Mouse (Mus musculus): Measurements from ENCODE around the gene Lmf2. TPM values are rescaled to one million over a fixed set of nuclear protein-coding genes. Genes with fewer than 3 reads are reported as not detected.

Gene Lmf2
- total RNA-seq, 2 experiments from 2014 or later, result 8.3 to 21.3 TPM

DNA sequence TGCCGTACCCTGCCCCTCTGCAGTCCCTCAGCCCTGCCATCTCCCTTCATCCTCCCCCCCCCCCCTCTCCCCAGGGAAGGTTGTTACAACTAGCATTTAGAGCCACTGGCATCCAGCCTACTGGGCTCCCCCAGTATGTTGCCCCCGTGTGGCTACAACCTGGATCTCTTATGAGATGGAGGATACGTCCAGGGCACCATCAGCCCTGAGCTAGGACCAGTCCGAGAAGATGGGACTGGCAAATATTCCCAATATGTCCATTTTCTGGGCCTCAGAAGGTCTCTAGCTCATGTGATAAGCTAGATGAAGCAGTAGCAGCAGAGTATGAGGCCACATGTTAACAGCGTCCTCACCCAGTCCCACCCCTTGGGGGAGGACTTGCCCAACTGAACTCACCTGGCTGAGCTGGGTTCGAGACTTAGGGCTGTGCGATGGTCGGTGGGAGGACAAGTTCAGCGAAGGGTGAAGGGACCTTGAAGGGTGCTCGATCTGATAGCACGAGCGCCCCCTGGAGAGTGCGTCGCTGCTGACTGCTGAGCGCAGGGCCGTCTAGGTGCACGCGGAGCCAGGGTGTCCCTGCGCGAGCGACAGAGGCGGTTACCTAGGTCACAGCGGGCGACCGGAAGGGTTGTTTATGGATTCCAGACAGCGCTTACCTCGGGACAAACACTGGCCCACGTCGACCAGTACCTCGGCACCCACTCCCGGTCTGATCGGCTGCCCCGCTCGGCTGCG is 17.7 kb upstream of the Lmf2 start:
- peak; percentile 84 for ATAC-seq (replicated peaks; ENCODE audit: low FRiP score, poor library complexity, severe bottlenecking)

- ATAC-seq (replicated peaks; ENCODE audit: low FRiP score, poor library complexity, severe bottlenecking), result no peak
Measured at GRCm38 (mm10) chr15:89372536-89372935, 17.1 kb upstream of the Lmf2 start.

DNA sequence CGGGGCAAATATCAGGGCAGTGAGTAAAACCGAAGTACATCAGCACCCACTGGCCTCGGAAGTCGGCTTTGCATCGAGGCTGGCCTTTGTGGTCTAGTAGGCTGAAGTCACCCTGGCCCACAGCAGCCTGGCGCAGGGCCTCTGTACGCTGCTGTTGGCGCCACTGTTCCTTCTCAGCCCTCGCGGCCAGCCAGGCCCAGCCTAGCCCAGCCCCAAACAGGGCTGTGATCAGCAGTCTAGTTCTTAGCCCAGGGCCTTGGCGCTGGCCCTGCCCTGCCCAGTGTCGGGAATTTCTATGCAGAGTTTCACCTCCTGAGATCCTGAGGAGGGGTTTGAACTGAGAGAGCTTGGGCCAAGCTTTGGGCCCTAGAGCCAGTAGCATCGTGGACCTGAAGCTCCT is 16.6 kb upstream of the Lmf2 start:
- no peak for ATAC-seq (replicated peaks; ENCODE audit: low FRiP score, poor library complexity, severe bottlenecking)

DNA sequence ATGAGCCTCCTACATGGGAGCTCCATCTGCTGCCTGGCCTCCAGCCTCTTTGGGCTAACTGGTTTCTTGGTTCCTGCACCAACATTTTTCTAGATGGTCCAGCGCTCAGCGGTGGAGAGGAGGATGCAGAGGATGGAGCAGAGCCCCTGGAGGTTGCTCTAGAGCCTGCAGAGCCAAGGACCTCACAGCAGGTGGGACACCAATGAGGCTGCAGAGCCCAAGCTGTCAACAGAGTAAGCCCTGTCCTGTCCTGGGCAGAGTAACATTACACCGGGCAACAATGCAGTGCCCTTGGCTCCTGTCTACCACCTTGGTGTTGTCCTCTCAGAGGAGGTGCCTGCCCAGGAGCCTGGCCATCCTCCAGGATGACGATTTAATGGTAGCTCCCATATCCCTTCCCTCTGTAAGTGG is 9.7 kb upstream of the Lmf2 start:
- ATAC-seq (replicated peaks; ENCODE audit: low FRiP score, poor library complexity, severe bottlenecking), result no peak

GRCm38 (mm10) chr15:89363051-89363450 is 7.6 kb upstream of the Lmf2 start:
- no peak for ATAC-seq (replicated peaks; ENCODE audit: low FRiP score, poor library complexity, severe bottlenecking)

DNA sequence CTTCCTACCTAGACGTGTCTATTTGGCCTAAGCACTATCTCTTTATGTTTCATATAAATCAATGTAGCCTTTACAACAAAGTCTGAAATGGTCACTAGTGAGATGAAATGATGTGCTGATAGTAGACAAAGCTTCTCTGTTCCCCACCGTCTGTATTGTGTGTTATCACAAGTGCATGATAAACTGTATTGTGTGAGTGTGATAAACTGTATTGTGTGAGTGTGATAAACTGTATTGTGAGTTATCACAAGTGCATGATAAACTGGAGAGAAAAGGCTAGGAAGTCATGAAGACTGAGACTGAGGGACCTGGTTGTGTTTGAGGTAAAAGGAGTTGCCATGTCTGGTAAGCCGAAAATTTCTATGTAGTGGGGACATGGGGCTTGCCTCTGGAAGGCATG is 3.3 kb upstream of the Lmf2 start:
- no peak for ATAC-seq (replicated peaks; ENCODE audit: low FRiP score, poor library complexity, severe bottlenecking)

- peak; percentile 48 for ATAC-seq (replicated peaks; ENCODE audit: low FRiP score, poor library complexity, severe bottlenecking)
Measured at GRCm38 (mm10) chr15:89356372-89356771, 913 bp upstream of the Lmf2 start.

DNA sequence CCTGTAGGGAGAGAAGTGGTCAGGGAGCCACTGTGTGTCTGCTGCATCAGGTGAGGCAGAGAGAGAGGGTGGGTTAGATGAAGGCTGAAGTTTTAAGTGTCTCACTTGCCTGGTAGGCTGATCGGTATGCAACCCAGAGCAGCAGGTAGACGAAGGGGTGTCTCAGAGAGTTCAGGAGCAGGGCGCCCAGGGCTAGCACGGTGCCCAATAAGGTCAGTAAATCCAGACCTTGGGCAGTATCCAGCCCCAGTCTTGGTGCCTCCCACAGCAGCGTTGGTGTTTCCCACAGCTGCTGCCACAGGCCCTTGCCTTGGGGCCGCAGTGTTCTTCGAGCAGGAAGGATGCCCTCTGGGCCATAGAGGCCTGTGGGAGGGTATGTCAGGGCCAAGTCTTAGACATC is 1.0 kb downstream of the Lmf2 start:
- ATAC-seq (replicated peaks; ENCODE audit: low FRiP score, poor library complexity, severe bottlenecking), result 0 out of 2 replicates have a peak, but pooled peaks have one; percentile 0

GRCm38 (mm10) chr15:89353837-89354236 is 1.6 kb downstream of the Lmf2 start:
- no peak for ATAC-seq (replicated peaks; ENCODE audit: low FRiP score, poor library complexity, severe bottlenecking)

DNA sequence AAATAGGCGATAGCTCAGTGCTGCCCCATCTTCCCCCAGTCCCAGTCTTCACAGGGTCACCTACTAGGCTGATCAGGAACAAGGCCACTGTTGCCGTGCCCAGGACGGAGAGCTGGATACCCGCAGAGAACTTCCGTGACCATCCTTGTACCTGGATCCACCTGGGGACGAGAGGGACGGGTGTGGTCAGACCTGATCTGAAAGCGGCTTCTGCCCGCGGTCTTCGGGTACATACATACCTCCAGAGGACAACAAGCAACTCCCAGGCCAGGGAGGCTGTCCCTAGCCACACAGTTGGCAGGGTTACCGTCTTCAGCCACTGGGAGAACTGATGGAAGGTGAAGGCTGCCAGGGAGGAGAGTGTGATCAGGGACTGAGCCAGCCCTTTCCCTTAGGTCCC is 2.7 kb downstream of the Lmf2 start:
- no peak for ATAC-seq (replicated peaks; ENCODE audit: low FRiP score, poor library complexity, severe bottlenecking)

- ATAC-seq (replicated peaks; ENCODE audit: low FRiP score, poor library complexity, severe bottlenecking), result no peak
Measured at GRCm38 (mm10) chr15:89352054-89352453, 3.4 kb downstream of the Lmf2 start.

- no peak for ATAC-seq (replicated peaks; ENCODE audit: low FRiP score, poor library complexity, severe bottlenecking)
Measured at GRCm38 (mm10) chr15:89351302-89351701, 4.2 kb downstream of the Lmf2 start.

DNA sequence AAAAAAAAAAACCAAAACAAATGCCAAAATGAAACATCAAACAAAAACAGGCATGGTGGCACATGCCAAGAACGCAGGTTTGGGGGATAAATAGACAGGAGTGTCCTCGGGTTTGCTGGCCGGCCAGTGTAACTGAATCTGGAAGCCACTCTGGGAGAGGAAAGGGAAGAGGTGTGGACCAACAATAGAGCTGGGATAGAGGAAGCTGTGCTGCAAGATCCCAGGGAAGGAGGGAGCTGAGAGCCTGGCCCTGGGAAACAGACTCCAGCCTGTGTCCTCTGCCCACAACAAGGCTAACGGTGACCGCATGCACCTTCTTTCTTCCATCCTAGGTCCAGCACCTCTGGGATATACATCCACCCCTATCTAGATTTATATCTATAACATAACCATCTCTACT is 5.0 kb downstream of the Lmf2 start:
- ATAC-seq (replicated peaks; ENCODE audit: low FRiP score, poor library complexity, severe bottlenecking), result no peak

GRCm38 (mm10) chr15:89343325-89343724 is 12.1 kb downstream of the Lmf2 start:
- ATAC-seq (replicated peaks; ENCODE audit: low FRiP score, poor library complexity, severe bottlenecking), result no peak

GRCm38 (mm10) chr15:89341678-89342077 is 13.8 kb downstream of the Lmf2 start:
- no peak for ATAC-seq (replicated peaks; ENCODE audit: low FRiP score, poor library complexity, severe bottlenecking)

DNA sequence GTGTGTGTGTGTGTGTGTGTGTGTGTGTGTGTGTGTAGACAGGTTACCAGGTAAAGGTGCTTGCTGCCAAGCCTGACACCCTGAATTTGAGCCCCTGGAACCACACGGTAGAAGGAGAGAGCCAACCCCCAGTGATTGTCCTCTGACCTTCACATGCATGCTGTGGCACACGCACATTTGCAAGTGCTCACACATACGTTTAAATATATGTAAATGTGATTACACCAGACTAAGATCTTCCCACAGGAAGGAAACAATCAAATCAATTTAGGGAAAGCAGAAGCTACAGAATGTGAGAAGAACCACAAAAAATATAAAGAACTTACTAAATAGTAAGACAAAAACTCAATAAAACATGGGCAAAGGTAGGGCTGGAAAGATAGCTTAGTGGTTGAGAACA is 15.3 kb downstream of the Lmf2 start:
- no peak for ATAC-seq (replicated peaks; ENCODE audit: low FRiP score, poor library complexity, severe bottlenecking)

- no peak for ATAC-seq (replicated peaks; ENCODE audit: low FRiP score, poor library complexity, severe bottlenecking)
Measured at GRCm38 (mm10) chr15:89339696-89340095, 15.8 kb downstream of the Lmf2 start.

DNA sequence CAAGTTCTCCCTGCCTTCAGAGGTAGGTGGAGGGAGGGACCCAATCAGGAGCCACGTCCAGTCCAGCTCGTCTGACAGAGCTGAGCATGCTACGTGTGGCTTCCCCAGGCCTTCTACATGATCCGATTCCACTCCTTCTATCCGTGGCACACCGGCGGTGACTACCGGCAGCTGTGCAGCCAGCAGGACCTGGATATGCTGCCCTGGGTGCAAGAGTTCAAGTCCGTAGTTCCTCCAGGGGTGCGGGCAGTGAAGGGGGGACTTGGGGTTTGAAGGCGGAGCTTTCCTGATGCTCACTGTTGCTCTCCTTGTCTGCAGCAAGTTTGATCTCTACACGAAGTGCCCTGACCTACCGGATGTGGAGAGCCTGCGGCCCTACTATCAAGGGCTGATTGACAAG is 19.0 kb downstream of the Lmf2 start:
- no peak for ATAC-seq (replicated peaks; ENCODE audit: low FRiP score, poor library complexity, severe bottlenecking)

DNA sequence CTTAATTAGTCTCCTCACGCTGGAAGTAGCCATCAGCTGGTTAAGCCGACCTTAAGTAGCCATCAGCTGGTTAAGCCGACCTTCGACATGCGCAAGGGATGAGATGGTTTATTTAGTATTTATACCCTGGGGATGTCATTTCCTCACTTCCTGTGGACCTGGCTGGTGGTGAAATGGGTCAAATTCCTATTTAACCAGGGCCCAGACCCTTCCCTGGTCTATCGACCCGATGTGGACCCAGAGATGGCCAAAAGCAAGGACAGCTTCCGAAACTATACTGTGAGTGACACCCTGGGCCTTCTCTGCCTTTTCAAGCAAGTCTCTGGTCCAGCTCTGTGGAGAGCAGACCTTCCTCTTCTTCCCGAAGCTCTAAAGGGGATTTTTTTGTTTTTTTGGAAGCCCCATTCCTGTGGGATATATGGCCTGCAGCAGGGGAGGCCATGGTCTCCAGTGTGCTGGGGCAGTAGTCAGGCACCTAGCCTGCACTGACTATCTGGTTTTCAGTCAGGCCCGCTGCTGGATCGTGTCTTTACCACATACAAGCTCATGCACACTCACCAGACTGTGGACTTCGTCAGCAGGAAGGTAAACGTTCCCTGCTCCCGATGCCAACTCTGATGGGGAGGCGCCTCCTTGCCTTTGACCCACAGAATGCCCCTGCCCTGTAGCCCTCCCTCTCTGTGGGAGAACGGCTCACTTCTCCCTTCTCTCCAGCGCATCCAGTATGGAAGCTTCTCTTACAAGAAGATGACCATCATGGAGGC is 20.5 kb downstream of the Lmf2 start:
- ATAC-seq (replicated peaks; ENCODE audit: low FRiP score, poor library complexity, severe bottlenecking), result no peak

DNA sequence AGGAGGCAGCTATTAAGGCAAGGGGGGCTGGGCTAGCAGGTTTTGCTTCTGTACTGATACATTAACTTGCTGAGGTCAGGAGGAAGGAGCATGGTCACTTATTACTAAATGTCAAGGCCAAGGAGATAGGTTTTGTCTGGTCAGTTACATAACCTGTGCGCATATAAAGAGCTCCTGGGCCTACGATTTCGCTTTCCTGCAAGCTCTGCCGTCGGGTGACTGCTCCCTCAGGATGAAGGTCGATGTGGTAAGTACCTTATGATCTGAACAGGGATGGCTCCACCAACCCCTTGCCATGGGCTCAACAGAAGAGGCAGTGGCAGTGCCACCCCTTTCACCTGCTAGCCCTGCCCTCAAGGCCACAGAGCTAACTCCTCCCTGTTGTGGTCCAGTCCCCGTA is 21.2 kb downstream of the Lmf2 start, which contains the start of gene Miox:
Gene Miox (plus strand): TSS at position 128 of the 400 bp plus-strand sequence.
- ATAC-seq (replicated peaks; ENCODE audit: low FRiP score, poor library complexity, severe bottlenecking), result no peak

DNA sequence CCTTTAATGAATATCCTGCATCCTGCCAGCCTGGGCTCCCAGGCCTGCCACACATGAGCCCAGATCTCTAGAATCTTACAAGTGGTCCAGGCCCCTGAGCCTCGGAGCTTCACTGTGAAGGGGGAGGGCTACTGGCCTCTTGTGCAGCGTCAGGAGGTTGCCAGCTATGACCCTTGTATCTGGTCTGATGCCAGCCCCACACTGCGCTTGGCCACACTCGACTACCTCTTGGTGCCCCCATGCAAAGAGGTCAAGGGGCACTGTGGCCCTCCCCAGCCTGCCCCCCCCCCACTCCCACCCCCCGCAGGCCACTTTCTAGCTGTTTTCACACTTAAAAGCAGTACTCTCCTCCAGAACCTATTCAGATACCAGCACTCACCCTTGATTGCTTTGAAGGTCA is 29.0 kb downstream of the Lmf2 start:
- ATAC-seq (replicated peaks; ENCODE audit: low FRiP score, poor library complexity, severe bottlenecking), result no peak

Measured in erythroblast, adult 5-6 weeks (primary cell).